Mouse (Mus musculus): ENCODE data around the gene Anpep.

GRCm38 (mm10) chr7:79819996-79820395 lies 40.9 kb downstream of the Anpep start:
- no peak for TF ChIP-seq POLR2A (IDR thresholded peaks at IDR 0.05; ENCODE audit: borderline replicate concordance, low read depth, low read length)
- TF ChIP-seq CTCF (IDR thresholded peaks at IDR 0.05; ENCODE audit: low read depth, low read length) = no peak

All from bone marrow macrophage, adult 2 months (primary cell).